Mouse (Mus musculus): ENCODE data around the gene En1. TPM values are rescaled to one million over a fixed set of nuclear protein-coding genes. Genes with fewer than 3 reads are reported as not detected.

Gene En1
- total and polyA plus RNA-seq, 3 experiments: not detected

DNA sequence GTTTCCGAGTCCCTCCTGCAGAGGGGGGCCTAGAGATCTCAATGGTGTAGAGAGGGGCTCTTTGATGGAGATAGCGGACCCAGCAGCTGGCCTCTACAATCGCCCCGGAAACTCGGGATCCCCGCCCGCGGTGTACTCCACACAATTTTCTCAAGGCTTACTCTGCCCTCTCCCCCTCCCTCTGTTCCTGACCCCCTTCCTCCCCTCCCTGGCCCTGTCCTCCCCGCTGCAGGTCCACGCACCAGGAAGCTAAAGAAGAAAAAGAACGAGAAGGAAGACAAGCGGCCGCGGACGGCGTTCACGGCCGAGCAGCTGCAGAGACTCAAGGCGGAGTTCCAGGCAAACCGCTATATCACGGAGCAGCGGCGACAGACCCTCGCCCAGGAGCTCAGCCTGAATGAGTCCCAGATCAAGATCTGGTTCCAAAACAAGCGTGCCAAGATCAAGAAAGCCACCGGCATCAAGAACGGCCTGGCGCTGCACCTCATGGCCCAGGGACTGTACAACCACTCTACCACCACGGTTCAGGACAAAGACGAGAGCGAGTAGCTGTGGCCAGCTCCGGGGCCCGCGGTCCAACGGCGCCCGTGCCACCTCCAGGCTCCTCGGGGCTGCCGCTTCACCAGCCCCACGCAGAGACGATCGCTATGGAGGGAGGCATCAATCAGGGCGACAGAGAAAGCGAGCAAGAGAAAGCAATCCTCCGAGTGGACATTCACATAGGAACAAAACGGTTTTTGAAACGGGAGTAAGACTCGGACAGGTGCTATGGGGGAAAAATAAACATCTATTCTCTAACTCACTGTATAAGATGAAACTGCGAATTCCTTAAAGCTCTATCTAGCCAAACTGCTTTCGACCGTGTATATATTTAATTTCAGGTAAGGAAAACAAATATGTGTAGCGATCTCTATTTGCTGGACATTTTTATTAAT lies 4.7 kb downstream of the En1 start:
- Histone ChIP-seq H3K27me3 (ENCODE audit: control insufficient read depth in 1 of 2, insufficient read depth in 2 of 2, low read length in 2 of 2) (no peaks in the 10 kb centered on the region), H3K9me3 (replicated peaks; ENCODE audit: insufficient read depth, low read length) (no peaks in the 10 kb centered on the region), H3K9ac (ENCODE audit: control insufficient read depth, low read depth, low read length, poor library complexity, severe bottlenecking) (no peak overlapping the region), H3K79me2 (ENCODE audit: control insufficient read depth, insufficient read depth, low read length, poor library complexity) (no peaks in the 10 kb centered on the region), H3K27ac (ENCODE audit: control insufficient read depth, low read depth, low read length) (no peak overlapping the region), H3K4me1 (ENCODE audit: control insufficient read depth in 1 of 2, insufficient read depth in 2 of 2, low read length in 2 of 2) (no peaks in the 10 kb centered on the region), H3K4me3 (ENCODE audit: control insufficient read depth in 1 of 2, insufficient read depth in 1 of 2, low read depth in 2 of 2, low read length in 2 of 2) (no peak overlapping the region), H3K36me3 (ENCODE audit: control insufficient read depth in 1 of 2, insufficient read depth in 2 of 2, low read length in 2 of 2) (no peaks in the 10 kb centered on the region)
- TF ChIP-seq SMC3 (IDR thresholded peaks at IDR 0.05; ENCODE audit: low read depth, low read length) (no peak), SIN3A (IDR thresholded peaks at IDR 0.05; ENCODE audit: low read length) (no peak), MYB (IDR thresholded peaks at IDR 0.05; ENCODE audit: low read depth, low read length) (no peak), MAFK (IDR thresholded peaks at IDR 0.05; ENCODE audit: borderline replicate concordance, low read depth, low read length) (no peak), TAL1 (IDR thresholded peaks at IDR 0.05; ENCODE audit: low read length) (no peak), MYC (IDR thresholded peaks at IDR 0.05; ENCODE audit: low read depth, low read length) (no peak), RAD21 (IDR thresholded peaks at IDR 0.05; ENCODE audit: low read depth, low read length) (no peak), MEF2A (IDR thresholded peaks at IDR 0.05; ENCODE audit: extremely low read depth, insufficient replicate concordance, low read depth, low read length, poor library complexity, severe bottlenecking) (no peak), MAX (IDR thresholded peaks at IDR 0.05; ENCODE audit: low read length) (no peak), ETS1 (IDR thresholded peaks at IDR 0.05; ENCODE audit: low read depth, low read length) (no peak), POLR2A (IDR thresholded peaks at IDR 0.05; ENCODE audit: control insufficient read depth in 1 of 2, insufficient read depth in 1 of 2, low read depth in 1 of 2, low read length in 2 of 2, poor library complexity in 1 of 2) (no peak), CHD1 (IDR thresholded peaks at IDR 0.05; ENCODE audit: low read depth, low read length) (no peak), UBTF (IDR thresholded peaks at IDR 0.05; ENCODE audit: borderline replicate concordance, insufficient read depth, low read depth, low read length) (no peak)
- DNase-seq (ENCODE audit: low read depth, low spot score): no peak

DNA sequence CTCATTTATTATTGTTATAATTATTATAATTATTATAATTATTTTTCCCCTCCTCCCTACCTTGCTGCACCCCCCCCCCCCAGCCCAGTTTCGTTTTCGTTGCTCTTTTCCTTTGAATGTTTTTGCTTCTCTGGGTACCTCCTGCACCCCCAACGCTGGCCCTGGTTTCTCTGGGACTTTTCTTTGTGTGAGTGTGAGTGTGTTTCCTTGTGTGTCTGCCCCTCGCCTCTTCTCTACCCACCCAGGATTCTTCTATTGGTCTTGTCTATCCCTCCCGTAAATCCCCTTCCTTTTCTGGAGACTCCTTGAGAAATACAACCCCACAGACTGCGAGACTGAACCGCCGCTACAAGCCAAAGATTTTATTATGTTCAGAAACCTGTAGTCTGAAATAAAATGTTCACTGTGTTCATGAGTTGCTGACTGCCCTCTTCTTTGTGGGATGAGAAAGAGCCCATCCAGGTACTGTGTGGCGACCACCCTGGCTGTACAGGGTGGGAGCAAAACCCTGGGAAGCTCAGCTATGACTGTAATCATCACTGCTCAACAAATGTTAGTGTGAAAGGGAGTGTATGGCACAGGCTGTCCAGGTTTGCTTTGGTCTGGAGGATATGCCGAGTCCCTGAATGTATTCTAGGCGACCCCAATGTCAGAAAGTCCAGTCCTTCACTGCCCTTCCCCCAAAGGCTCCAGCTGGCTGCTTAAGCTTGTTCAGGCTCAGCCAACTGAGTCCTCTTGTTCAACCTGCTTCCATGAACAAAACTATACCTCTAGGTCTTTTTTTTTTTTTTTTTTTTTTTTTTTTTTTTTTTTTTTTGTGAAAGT lies 5.6 kb downstream of the En1 start:
- DNase-seq (ENCODE audit: low read depth, low spot score): no peak
- Histone ChIP-seq H3K4me3 (ENCODE audit: control insufficient read depth in 1 of 2, insufficient read depth in 1 of 2, low read depth in 2 of 2, low read length in 2 of 2) (no peak overlapping the region), H3K4me1 (ENCODE audit: control insufficient read depth in 1 of 2, insufficient read depth in 2 of 2, low read length in 2 of 2) (no peaks in the 10 kb centered on the region), H3K36me3 (ENCODE audit: control insufficient read depth in 1 of 2, insufficient read depth in 2 of 2, low read length in 2 of 2) (no peaks in the 10 kb centered on the region), H3K9me3 (replicated peaks; ENCODE audit: insufficient read depth, low read length) (no peaks in the 10 kb centered on the region), H3K27me3 (ENCODE audit: control insufficient read depth in 1 of 2, insufficient read depth in 2 of 2, low read length in 2 of 2) (no peaks in the 10 kb centered on the region), H3K27ac (ENCODE audit: control insufficient read depth, low read depth, low read length) (no peak overlapping the region), H3K9ac (ENCODE audit: control insufficient read depth, low read depth, low read length, poor library complexity, severe bottlenecking) (no peak overlapping the region), H3K79me2 (ENCODE audit: control insufficient read depth, insufficient read depth, low read length, poor library complexity) (no peaks in the 10 kb centered on the region)
- TF ChIP-seq GATA1 (IDR thresholded peaks at IDR 0.05; ENCODE audit: low read depth, low read length): no peak
- TF ChIP-seq CHD2 (IDR thresholded peaks at IDR 0.05; ENCODE audit: low read length): no peak
- no peak for TF ChIP-seq MAZ (IDR thresholded peaks at IDR 0.05; ENCODE audit: low read depth, low read length)
- TF ChIP-seq CHD1 (IDR thresholded peaks at IDR 0.05; ENCODE audit: low read depth, low read length): no peak
- TF ChIP-seq POLR2AphosphoS5 (IDR thresholded peaks at IDR 0.05; ENCODE audit: borderline replicate concordance, low read depth, low read length): no peak
- no peak for TF ChIP-seq MEF2A (IDR thresholded peaks at IDR 0.05; ENCODE audit: extremely low read depth, insufficient replicate concordance, low read depth, low read length, poor library complexity, severe bottlenecking)
- TF ChIP-seq NELFE (IDR thresholded peaks at IDR 0.05; ENCODE audit: low read depth, low read length): no peak
- TF ChIP-seq SIN3A (IDR thresholded peaks at IDR 0.05; ENCODE audit: low read length): no peak
- TF ChIP-seq BHLHE40 (IDR thresholded peaks at IDR 0.05; ENCODE audit: borderline replicate concordance, low read depth, low read length): no peak
- TF ChIP-seq POLR2AphosphoS2 (IDR thresholded peaks at IDR 0.05; ENCODE audit: low read length): no peak
